In genomic region chr5:115508859-115509147, GRCm38 (mm10) we compare ENCODE assay signal across 8 mouse cellular contexts. TPM values are rescaled to one million over a fixed set of nuclear protein-coding genes. Genes with fewer than 3 reads are reported as not detected.
DNase-seq lines count a peak whose midpoint lies in the region; ATAC-seq lines count a peak whose summit lies in the region.

No protein-coding gene starts in this region.

- H3K36me3 ChIP-seq in embryonic facial prominence, embryonic 13.5 days = 0 out of 2 replicates have a peak, but pooled peaks cover 5% of the 10 kb centered on the region
- peaks cover 10% of the 10 kb centered on the region; the same call in 1 of the 2 replicates for H3K36me3 ChIP-seq in limb, embryonic 12.5 days

- peak overlapping the region; percentile 94 for H3K9ac ChIP-seq in embryonic facial prominence, embryonic 13.5 days
- peak overlapping the region; percentile 91 for H3K9ac ChIP-seq in limb, embryonic 12.5 days (replicated peaks)

- ATAC-seq in embryonic facial prominence, embryonic 13.5 days (ENCODE audit: insufficient number of reproducible peaks, insufficient read depth, low FRiP score, low TSS enrichment, low read depth) = no peak
- no peak for ATAC-seq in limb, embryonic 12.5 days (ENCODE audit: insufficient number of reproducible peaks, insufficient read depth, low FRiP score, low TSS enrichment, low read depth)
- no peak for ATAC-seq in frontal cortex, adult (ENCODE audit: low TSS enrichment)

- peaks cover 49% of the 10 kb centered on the region for H3K4me1 ChIP-seq in embryonic facial prominence, embryonic 13.5 days
- H3K4me1 ChIP-seq in limb, embryonic 12.5 days (replicated peaks) = peaks cover 46% of the 10 kb centered on the region

- peak overlapping the region; percentile 93 for H3K4me3 ChIP-seq in embryonic facial prominence, embryonic 13.5 days
- H3K4me3 ChIP-seq in limb, embryonic 12.5 days (replicated peaks) = peak overlapping the region; percentile 95

- no peaks in the 10 kb centered on the region for H3K9me3 ChIP-seq in embryonic facial prominence, embryonic 13.5 days
- no peaks in the 10 kb centered on the region for H3K9me3 ChIP-seq in limb, embryonic 12.5 days

- DNase-seq in Muller cell, postnatal 12 days (ENCODE audit: inconsistent ontology term) = peak; percentile 80
- DNase-seq in heart, postnatal 4 days = peak; percentile 61
- DNase-seq in retina, embryonic 14.5 days (ENCODE audit: low spot score) = peak; percentile 55
- DNase-seq in frontal cortex, postnatal 10 days (ENCODE audit: low spot score in 2 of 2) = no peak
- no peak for DNase-seq in cerebellum, adult 8-10 months

- H3K4me2 ChIP-seq in embryonic facial prominence, embryonic 13.5 days = peak overlapping the region; percentile 91
- H3K4me2 ChIP-seq in limb, embryonic 12.5 days = peak overlapping the region; percentile 93

- WGBS in embryonic facial prominence, embryonic 13.5 days = 24% methylated on average over 10 of the region's 10 CpGs
- WGBS in limb, embryonic 12.5 days = 37% methylated on average over 10 of the region's 10 CpGs

- H3K27ac ChIP-seq in embryonic facial prominence, embryonic 13.5 days = peak overlapping the region; percentile 78; the same call in 1 of the 2 replicates
- peak overlapping the region; percentile 54 for H3K27ac ChIP-seq in limb, embryonic 12.5 days

- no peaks in the 10 kb centered on the region for H3K27me3 ChIP-seq in embryonic facial prominence, embryonic 13.5 days
- no peaks in the 10 kb centered on the region for H3K27me3 ChIP-seq in limb, embryonic 12.5 days

RNA-seq across cellular contexts. Expression of gene Pxn, which starts 2.3 kb away (rescaled TPM):
- polyA plus RNA-seq in embryonic facial prominence, embryonic 13.5 days (2015; fragmentation: Nextera tagmentation; extraction: Ambion mirVana) = 39.6 and 44.2 TPM in 2 replicates
- 10 to 100 TPM; 62.9 to 66.0 TPM for total RNA-seq in heart, postnatal 4 days (2021)
- polyA plus RNA-seq in limb, embryonic 12.5 days (2016; fragmentation: Nextera tagmentation; extraction: Ambion mirVana) = 40.3 and 47.1 TPM in 2 replicates

RNA-seq across cellular contexts. Expression of gene Sirt4, which starts 24.3 kb away (rescaled TPM):
- 24.8 and 28.1 TPM in 2 replicates for polyA plus RNA-seq in embryonic facial prominence, embryonic 13.5 days (2015; fragmentation: Nextera tagmentation; extraction: Ambion mirVana)
- 10 to 100 TPM; 10.5 to 12.7 TPM for total RNA-seq in heart, postnatal 4 days (2021)
- 21.9 and 24.9 TPM in 2 replicates for polyA plus RNA-seq in limb, embryonic 12.5 days (2016; fragmentation: Nextera tagmentation; extraction: Ambion mirVana)

RNA-seq across cellular contexts. Expression of gene Pla2g1b, which starts 42.7 kb away (rescaled TPM):
- polyA plus RNA-seq in embryonic facial prominence, embryonic 13.5 days (2015; fragmentation: Nextera tagmentation; extraction: Ambion mirVana) = not detected in 2 replicates
- not detected for total RNA-seq in heart, postnatal 4 days (2021)
- polyA plus RNA-seq in limb, embryonic 12.5 days (2016; fragmentation: Nextera tagmentation; extraction: Ambion mirVana) = not detected in 2 replicates

RNA-seq across cellular contexts. Expression of gene Rplp0, which starts 50.5 kb away (rescaled TPM):
- 1,563 and 1,729 TPM in 2 replicates for polyA plus RNA-seq in embryonic facial prominence, embryonic 13.5 days (2015; fragmentation: Nextera tagmentation; extraction: Ambion mirVana)
- 100 to 1,000 TPM; 852 to 919 TPM for total RNA-seq in heart, postnatal 4 days (2021)
- polyA plus RNA-seq in limb, embryonic 12.5 days (2016; fragmentation: Nextera tagmentation; extraction: Ambion mirVana) = 1,237 and 1,243 TPM in 2 replicates

RNA-seq across cellular contexts. Expression of gene Gcn1l1, which starts 56.3 kb away (rescaled TPM):
- polyA plus RNA-seq in embryonic facial prominence, embryonic 13.5 days (2015; fragmentation: Nextera tagmentation; extraction: Ambion mirVana) = 45.8 and 47.9 TPM in 2 replicates
- total RNA-seq in heart, postnatal 4 days (2021) = 10 to 100 TPM; 52.7 to 56.7 TPM
- 55.4 and 57.4 TPM in 2 replicates for polyA plus RNA-seq in limb, embryonic 12.5 days (2016; fragmentation: Nextera tagmentation; extraction: Ambion mirVana)

Comparison
In these comparisons a context has a peak if more than half of its experiments do, and no peak if none do; other contexts are left out.
1. DNase-seq: peak in Muller cell, postnatal 12 days (single experiment), heart, postnatal 4 days (single experiment) and retina, embryonic 14.5 days (single experiment); none in frontal cortex, postnatal 10 days (0 of 2) and cerebellum, adult 8-10 months (single experiment).